Mouse (Mus musculus) CD8-positive naive resting alpha-beta T cell, adult 2 months (primary cell): ENCODE measurements around the gene Sh3bgrl3.

Experiments used
- DNase-seq, 2 experiments: peaks; one replicate each; pipeline ENCODE4 v3.0.0; 2022; ENCODE audit warnings: low read depth in 2 of 2, low spot score in 2 of 2

Sh3bgrl3 gene

DNA sequence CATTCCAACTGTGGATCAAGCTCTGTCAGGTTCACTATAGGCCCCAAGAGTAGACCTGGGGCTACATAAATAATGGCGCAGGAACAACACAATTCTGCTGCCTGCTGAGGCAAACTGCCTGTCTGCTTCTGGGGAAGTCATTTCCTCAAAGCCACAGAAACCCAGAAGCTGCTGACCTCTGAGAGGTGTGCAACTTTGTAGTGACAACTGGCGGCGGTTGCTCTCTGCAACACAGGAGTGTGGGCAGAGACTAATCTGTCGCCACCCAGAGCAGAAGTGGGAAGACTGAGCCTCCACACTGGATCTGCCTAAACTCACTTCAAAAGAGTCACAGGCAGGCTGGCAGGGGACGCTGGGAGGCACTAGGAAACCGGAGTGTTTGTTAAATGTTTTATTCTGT lies 893 bp upstream of the Sh3bgrl3 start:
- DNase-seq = no peak

DNA sequence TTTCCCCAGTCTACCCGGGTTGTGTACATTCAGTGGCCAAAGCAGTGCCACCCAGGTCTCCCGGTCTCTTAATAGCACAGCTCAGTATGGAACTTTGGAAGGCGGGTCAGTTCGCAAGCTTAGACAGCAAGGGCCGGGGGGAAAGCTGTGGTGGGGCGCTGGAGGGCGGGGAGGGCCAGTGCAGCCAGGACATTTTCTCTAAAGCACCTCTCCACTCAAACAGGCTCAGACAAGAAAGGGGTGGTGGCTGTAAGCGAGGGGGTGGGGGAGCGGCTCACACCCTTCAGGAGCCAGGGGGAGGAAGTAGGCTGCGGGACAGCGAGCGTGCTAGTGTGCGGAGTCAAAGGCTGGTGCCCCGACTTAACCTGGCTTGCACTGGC lies 384 bp upstream of the Sh3bgrl3 start:
- no peak for DNase-seq

DNA sequence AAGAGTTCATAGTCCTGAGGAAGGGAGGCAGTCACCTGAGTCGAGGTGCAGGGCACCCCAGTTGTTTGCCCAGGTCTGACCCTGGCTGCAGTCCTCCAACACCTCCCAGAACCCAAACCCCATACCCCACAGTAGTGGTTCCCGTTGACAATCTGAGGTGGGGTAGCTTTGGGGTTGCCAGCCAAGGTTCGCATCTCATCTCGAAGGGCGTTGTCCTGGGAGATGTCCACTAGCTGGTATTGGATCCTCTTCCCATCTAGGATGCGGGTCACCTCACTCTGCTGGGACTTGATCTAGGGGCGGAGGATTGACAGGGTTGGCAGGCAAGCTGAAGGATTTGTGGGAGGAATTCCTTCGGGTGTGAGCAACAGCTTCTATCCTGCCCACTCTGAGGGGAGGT lies 796 bp downstream of the Sh3bgrl3 start:
- DNase-seq = no peak

DNA sequence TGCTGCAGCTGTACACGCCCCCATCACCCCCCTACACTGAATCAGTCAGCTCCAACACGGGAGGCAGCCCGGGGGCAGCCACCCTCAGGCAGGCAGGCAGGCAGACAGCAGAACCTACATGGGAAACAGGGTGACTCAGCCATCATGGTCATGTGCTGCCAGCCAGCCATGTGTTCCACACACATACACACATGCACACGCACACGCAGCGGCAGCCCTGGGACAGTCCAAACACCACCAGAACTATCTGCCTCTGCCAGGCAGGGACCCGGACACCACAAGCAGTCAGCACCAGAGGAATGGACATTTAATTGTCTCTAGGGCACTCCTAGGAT lies 1.5 kb downstream of the Sh3bgrl3 start:
- no peak for DNase-seq

DNA sequence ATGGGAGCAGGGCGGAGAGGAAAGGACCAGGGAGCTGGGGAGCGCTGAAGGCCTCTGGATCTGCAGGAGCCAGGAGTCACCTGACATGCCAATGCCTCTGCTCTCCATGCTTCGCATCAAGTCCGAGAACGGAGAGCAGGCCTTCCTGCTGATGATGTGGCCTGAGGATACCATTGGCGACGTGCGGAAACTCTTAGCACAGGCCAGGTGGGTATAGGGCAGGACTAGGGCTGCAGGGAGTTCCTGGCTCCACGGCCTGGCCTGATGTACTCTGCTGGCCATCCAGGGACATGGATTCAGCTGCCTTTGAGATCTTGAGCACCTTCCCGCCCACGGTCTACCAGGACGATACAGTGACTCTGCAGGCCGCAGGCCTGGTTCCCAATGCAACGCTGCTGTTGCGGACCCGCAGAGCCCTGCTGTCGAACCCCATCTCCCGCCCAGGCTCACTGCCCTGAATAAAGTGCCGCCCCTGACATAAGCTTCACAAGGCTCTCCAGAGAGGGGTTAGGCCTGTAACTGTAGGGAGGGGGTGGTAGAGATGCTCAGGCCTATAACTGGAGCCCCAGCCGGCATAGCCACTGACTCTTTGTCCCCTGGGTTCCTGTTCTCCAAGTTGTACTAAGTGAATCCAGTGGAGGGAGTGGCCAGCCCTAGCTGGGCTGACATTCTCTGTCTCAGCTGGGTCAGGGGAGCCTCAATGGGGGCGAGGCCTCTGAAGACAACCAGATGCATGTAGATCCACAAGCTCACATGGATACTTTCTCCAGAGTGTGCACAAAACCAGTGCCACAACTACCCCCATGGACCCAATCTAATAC lies 2.1 kb downstream of the Sh3bgrl3 start:
- no peak for DNase-seq

DNA sequence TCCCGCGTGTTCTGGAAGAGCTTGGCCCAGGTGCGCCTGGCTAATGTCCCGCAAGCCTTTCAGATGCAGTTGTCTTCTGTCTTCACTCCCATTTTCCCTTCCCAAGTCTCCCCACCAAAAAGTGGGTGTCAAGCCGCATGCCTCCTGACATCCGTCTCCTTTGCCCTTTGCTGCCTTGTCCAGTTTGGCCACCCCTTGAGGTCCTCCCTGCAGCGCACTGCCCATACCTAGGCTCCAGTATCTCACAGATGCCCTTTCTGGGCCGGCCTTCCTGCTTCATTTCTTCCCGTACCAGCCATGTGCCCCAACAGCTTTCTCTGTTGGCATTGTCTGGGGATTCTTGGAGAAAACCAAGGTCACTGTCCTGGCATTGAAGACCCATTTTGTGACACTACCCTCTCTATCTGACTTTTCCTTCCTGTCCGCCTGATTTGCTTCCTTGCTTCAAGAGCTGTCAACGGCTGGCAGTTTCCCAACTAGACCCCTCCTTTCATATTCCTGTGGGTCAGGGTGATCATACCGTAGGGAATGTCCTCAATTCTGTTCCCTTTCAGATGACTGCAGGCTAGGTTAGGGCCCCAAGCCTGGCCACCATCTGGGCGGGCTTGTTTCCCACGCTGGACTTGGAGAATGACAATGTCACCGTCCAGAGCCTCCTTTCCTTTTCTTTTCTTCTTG lies 3.1 kb downstream of the Sh3bgrl3 start:
- DNase-seq = no peak

DNA sequence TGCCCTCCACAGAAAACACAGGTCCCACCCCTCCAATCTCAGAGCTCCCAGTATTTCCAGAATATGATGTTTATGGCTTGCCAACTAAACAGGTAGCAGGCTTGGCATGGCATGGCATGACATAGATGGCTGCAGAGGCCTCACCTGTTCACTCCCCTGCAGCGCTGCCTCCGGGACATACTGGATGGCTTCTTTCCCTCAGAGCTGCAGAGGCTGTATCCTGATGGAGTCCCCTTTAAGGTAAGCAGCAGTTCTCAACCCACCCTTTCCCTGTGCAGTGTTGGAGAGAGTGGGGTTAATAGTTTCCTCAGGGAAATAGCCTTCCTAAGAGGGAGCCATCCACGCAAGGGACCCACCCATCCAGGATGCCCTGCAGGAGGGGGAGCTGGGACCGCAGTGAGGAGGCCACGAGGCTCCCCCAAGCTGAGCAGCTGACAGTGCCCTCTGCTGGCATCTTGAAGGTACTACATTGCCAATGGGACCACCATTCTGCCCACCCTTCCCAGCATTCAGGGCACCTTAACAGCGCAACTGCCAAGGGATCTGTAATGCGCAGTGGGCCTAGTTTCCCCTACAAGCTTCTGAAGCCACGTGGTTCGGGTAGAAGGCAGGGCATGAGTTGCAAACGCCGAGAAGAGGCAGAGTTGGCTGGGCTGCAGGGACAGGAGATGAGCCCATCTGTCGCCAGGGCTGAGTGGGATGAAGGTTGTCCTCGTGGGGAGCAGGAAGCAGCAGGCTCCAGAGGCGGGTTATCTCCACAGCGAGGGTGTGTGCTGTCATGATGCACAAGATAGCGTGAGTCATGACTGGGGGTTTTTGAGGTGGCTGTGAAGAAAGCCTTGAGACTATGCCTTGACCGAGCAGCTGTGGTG lies 4.7 kb downstream of the Sh3bgrl3 start:
- DNase-seq = peak; percentile 69 to 76

DNA sequence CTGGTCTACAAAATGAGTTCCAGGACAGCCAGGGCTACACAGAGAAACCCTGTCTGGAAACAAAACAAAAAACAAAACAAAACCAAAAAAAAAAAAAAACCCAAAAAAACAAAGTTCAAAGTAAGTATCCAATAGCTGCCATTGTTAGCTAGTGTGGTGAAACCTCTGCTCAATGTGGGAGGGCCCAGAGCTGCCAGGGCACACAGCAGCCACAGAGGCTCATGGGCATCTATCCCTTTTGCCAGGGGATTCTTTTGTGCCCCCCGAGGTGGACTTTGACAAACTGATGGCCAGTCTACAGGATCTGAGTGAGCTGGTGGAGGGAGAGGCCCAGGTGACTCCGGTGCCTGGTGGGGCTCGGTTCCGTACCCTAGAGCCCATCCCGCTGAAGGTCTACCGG lies 5.4 kb downstream of the Sh3bgrl3 start:
- no peak for DNase-seq

DNA sequence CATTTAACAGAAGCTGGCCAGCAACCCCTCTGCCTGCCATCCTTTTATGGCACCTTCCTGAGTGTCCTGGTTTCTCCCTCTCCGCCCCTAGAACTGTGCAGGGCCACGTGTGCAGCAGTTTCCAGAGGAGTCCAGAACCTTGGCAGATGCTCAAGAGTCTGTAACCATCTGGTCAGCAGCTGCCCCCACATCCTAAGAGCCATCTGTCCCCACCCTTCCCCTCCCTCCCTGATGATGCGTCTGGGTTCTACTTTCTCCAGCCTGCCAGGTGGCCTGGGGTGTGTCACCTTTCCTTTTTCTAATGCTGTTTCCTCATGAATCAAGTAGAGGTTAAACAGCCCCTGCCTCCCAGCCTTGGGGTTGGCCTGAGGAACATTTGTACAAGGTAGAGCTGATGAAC lies 6.3 kb downstream of the Sh3bgrl3 start:
- DNase-seq = no peak

DNA sequence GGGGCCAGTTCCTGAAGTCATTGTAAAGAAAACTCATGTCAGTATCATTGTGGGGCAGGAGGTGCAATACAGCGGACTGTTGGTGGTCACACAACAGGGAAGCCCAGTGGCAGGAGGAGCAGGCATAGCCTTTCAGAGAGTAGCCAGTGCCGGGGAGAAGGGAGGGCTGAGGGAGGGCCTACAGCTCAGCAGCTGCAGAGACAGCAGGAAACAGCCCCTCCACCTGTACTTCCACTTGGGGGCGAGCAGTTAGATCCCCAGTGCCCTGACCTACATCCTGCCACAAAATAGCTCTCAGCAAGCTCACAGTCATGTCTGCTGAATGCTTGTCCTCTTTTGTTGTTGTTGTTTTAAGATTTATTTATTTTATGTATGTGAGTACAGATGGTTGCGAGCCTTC lies 7.0 kb downstream of the Sh3bgrl3 start:
- peak in 1 of 2 experiments; percentile 56 for DNase-seq

DNA sequence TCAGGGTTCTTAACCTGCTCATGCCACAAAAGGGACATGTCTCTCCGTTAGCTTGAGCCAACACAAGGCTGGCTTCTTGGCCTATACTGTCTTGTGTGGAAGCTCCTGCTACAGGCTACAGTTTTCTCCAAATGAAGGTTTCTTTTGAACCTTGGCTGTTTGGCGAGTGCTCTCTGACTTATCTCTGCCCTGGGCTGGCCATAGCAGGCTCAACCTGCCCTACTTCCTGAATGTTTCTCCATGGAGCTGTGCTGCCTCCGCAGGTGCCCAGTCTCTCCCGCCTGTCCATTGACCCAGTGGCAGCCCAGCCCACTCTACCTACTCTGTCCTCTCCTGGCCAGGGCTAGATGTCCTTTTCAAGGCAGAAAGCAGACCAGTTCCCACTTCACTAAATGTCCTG lies 7.7 kb downstream of the Sh3bgrl3 start:
- DNase-seq = no peak

DNA sequence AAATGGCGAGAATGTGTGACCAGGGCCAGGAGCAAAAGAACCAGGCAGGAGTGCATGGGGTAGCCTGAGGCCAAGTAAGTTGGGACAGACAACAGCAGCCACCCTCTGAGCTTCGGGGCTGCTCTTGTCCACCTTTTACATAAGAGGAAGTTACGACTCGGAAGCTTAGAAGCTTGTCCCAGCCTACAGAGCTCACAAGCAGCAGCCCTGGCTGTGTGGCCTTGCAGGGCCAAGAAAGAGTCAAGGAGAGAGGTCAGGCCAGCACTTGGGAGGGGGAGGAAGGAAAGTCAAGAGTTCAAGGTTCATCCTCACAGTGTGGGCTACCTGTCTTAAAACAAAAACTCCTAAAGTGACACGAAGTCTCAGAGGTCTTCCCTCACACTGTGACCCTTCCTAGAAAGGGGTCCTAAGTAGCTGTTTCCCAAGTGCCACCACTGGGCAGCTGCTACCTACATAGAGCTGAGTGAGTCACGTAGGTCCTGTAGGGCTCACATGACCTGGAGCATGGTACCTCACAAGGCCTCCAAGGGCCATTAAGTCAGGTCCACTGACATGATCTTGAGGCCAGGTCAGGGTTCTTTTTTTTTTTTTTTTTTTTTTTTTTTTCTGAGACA lies 8.3 kb downstream of the Sh3bgrl3 start:
- no peak for DNase-seq

DNA sequence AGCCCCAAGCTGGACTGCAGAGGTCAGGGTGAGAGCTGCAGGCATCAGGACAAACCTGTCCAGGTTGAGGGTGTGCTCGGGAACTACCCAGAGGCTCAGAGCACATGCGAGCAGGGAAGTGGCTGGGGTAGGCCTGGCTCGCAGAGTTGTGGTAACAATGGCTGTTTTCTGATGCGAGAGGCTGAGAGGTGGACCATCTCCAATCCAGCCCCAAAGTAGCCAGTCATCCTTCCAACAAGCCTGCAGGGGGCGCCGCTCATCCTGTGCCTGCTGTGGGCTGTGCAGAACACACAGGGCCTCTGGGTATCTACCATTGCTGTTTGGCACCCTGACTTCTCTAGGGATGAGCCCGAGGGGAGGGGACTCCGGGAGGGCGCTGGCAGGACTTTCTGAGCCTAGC lies 8.9 kb downstream of the Sh3bgrl3 start:
- DNase-seq = peak in 1 of 2 experiments; percentile 46

DNA sequence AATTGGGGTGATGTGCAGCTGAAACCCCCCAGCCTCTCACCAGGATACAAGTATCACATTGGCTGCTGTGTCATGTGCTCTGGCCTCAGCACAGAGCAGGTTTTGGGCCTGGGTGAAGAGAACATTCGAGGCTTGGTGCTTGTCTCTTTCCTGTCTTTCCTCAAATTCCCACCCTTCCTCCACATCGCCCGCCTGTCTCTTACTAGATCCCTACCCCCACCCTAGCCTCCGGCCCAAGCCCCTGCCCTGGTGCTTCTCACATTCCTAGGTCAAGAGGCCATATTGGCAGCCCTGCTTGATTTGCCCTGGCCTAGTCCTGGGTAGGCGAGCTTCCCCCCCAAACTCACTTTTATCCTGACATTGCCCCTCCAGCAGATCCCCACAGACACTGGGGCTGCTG lies 9.5 kb downstream of the Sh3bgrl3 start:
- no peak for DNase-seq

DNA sequence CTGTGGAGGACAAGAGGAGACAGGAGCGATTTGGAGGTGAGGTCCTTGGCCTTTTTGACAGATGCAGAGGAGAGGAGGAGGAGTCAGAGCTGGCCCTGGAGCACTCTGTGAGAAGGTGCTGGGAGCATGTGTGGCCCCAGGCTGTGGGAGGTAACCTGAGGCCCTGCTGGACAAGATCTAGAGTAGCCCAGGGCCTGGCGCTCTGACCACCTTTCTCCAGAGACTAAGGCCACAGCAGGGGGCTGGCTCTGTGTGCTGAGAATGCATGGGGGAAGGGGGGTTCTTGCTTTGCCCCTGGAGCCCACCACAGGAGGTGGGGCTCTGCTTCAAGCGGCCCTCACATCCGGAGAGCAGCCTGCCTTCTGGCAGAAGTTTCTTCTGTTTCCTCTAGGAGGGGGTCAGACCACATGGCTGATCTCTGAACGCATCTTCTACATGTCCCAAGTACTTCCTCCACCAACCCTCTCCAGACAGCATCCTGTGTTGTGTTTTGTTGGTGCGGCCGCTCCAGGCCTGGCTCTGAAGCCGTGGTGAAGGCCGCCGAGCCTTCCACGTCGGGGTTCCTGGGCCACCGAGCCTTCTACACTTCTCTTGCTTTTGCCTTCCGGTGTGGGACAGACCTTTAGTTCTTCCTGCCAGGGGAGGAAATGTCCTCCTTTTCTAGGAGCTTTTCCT lies 10.3 kb downstream of the Sh3bgrl3 start:
- peak in 1 of 2 experiments; percentile 55 for DNase-seq

DNA sequence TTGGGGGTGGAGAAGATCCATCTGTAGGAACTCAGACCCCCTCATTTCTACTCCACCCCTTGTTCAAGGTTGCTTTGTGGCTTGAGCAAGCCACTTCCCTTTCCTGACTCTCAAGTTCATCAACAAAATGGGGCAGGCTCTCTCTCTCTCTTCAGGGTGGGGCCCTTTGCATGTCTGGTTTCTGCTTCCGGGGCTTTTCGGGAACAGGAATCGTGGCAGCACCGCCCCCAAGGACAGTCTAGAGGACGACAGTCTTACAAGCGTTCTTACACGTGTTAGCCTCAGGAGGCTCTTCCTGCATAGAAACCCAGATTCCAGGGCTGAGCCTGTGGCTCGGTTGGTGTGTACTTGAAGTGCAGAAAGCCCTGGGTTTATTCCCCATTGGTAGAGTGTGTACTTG lies 11.6 kb downstream of the Sh3bgrl3 start:
- peak; percentile 65 to 78 for DNase-seq

DNA sequence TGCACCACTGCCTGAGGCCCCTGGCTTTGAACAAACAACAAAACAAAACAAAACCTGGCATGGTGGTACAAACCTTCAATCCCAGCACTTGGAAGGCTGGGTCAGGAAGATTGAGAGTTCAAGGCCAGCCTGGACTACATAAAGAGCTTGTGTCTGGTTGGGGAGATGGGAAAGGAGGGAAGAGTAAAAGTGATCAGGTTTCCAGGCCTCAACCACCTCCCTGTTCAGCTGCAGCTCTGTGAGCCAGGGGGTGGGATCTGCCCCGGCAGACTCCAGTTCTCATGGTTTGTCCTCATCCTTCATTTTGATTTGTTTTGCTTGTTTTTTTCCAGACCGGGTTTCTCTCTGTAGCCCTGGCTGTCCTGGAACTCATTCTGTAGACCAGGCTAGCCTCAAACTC lies 12.1 kb downstream of the Sh3bgrl3 start:
- no peak for DNase-seq

DNA sequence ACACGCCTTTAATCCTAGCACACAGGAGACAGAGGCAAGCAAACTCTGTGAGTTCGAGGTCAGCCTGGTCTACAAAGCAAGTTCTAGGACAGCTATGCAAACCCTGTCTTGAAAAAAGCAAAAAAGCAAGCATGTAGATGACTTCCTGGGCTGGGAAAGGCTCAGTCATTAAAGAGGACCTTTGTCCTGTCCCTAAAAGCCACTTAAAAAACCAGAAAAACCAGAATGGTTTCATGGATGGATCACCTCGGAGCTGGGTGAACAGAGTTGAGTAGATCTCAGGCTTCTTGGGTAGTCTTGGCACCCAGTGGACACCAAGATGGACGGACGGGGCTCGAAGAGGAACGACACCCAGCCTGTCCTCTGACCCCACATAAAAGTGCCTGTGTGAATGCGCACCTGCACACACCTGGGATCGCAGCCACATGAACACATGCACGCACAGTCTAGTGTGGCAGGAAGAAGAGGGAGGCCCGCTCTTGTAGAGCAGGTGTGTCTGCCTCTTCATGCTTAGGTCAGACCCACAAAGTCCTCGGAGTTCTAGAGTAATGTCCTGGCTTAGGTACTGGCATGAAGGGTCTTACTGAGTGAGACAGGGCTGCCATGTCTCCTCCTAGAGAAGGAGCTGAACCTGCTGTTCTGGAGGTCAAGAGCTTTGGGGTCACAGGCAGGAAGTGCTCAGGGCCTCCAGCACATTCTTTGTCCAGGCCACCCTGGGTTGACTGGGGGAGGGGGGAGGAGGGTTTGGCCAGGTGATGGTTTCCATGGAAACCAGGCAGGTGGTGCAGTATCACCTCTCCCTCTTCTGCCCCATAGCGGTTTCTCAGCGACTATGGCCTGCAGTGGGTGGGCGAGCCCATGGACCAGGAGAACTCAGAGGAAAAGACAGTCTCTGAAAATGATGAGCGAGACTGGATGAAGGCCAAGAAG lies 13.1 kb downstream of the Sh3bgrl3 start:
- DNase-seq = no peak

DNA sequence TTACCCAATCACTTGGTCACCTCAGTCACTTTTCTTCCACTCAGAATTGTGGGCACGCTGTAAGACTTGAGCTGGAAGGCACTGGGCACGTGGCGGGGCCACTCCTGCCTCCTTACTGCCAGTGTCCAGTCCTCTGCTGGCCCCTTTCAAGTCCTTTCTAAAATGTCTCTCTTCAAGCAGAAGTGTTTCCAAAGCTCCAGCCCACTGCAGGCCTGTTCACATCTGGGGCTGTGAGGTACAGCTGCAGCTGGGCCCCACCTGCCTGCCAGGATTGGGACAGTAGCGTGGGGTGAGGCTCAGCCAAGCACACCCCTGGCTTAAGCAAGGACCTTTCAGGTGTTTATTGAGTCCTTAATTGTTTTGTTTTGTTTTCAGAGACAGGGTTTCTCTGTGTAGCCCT lies 14.6 kb downstream of the Sh3bgrl3 start:
- no peak for DNase-seq
